Mouse (Mus musculus) forelimb bud, embryonic 11.5 days (tissue): ENCODE results near the gene C330021F23Rik.
"Not testable (repeated sequence)": the region's sequence is repeated elsewhere in the genome, so short reads cannot be mapped to it uniquely, and the experiment has no call there.

ENCODE experiments used
- DNase-seq: peaks from one replicate; pipeline ENCODE4 v3.0.0-alpha.2; 2012; ENCODE audit warnings: low read depth, low spot score

C330021F23Rik gene

DNA sequence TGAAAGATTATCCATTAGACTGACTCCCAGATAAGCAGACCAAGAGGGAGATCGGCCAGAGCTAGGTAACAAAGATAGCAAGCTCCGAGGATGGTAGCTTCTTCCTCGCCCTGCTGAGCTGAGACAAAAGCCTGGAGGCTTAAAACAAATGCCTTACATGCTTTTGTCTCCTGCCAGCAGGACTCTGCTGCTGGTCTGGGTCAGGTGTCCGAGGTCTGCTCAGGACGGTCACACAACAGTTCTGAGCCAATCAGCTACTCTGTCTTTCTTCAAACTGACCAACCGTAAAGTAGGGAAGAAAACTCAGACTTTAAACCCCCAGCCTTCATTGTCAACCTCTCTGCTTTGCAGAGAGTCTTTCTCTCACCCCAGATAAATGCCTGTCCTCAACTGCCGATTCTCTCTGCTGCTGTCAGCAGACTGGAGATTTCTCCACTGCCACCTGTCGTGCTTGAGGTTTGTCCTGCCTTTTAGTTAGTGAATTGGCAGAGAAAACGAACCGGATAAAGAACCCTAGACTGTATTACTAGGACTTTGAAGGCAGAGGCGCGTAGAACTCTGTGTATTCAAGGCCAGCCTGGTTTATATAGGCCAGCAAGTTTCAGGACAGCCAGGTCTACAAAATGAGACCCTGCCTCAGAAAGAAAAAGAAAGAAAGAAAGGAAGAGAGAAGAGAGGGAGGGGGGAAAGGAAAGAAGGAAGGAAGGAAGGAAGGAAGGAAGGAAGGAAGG, at the start of gene C330021F23Rik:
TSS of gene C330021F23Rik (plus strand) at position 350 of the 731 bp plus-strand sequence.
- DNase-seq, result no peak

DNA sequence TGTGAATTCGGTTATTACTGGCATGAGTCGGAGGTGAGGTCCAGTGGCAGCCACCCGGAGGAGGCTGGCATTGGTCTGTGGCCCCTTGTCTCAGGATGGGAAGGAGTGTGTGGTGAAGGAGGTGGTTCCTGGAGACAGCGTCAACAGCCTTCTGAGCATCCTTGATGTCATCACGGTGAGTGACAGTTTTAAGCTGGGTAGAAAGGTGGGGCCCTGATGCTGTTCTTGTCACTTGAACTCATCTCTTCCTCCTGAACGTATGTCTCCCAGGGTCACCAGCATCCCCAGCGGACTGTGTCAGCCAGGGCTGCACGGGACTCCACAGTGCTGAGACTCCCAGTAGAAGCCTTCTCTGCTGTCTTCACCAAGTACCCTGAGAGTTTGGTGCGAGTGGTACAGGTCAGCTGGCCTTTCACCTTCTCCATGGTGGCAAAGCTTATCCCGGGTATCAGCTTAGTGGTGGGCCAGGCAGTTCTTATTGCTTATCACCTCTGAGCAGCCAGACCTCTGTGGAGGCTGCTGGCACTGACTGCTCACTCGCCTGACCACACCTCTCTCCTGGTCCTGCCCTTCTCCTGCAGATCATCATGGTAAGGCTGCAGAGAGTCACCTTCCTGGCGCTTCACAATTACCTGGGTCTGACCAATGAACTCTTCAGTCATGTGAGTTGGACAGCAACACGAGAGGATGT, 45.6 kb upstream of the C330021F23Rik start:
- no peak for DNase-seq

DNA sequence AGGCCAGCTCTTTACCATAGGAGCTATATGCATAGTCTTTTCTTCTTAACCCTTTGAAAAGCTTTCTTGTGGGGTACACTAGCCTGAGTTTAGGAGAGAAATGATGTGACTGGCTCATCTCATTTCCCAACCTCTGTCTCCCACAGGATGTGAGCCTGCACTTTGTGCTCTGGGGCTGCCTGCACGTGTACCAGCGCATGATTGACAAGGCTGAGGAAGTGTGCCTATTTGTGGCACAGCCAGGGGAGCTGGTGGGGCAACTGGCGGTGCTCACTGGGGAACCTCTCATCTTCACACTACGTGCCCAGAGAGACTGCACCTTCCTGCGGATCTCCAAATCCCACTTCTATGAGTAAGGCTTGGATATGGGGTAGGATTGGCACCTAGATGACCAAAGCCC, 37.0 kb upstream of the C330021F23Rik start:
- DNase-seq, result no peak

DNA sequence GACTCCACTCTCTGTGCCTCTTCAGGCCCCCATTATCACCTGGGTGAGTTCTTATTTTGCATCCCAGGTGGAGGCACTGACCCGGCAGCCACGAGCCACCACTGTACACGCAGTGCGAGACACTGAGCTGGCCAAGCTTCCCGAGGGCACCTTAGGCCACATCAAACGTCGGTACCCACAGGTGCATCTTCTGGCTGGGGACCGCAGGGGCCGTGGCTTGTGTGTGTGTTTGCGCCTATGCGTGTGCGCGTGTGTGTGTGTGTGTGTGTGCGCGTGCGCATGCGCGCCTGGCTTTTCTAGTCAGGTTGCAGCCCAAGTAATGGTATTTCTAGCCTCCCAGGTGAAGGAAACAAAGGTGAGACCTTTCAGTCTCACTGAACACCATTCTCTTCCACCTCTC, 35.9 kb upstream of the C330021F23Rik start:
- no peak for DNase-seq

DNA sequence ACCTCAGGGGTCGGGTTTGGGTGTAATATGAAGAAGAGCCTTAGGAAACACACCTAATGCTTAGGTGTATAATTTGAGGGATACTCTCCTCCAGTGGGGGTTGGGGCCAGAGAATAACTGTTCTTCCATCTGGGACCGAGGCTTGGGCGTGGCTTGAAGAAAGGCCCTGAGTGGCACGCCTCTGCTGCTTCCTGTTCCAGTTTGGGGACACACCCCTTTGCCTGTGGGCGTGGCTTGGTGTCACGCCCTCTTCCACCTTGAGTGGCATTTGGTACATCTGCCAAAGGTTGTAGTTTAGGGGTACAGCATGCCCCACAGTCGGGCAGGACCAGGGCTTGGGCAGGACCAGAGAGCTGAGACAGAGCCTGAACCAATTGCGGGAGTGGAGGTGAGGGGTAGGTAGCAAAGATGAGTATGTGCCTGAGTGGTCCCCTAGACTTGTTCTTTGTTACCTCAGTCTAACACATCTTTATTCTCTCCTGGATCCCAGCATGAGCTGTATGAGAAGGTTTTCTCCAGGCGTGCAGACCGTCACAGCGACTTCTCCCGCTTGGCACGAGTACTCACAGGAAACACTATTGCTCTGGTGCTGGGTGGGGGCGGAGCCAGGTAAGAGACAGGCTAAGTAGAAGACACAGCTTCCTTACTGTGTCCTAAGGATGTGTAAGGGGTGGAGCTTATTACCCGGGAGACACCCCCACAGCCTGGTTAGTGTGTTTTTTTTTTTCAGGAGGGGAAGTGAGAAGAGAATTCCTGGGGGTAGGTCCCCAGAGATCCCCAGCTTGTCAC, 31.5 kb upstream of the C330021F23Rik start:
- no peak for DNase-seq

DNA sequence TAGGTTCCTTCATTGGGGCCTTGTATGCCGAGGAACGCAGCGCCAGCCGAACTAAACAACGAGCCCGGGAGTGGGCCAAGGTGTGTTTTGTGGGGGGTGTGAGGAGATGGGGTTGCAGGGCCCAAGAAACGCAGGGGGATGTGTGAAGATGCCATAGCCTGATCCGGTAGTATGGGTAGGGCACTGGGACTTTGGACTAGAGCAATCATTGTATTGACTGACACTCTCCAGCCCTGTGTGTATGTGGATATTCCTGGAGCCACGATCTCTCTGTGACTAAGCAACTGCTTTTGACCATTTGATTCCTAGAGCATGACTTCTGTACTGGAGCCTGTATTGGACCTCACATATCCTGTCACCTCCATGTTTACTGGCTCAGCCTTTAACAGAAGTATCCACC, 30.9 kb upstream of the C330021F23Rik start:
- no peak for DNase-seq

DNA sequence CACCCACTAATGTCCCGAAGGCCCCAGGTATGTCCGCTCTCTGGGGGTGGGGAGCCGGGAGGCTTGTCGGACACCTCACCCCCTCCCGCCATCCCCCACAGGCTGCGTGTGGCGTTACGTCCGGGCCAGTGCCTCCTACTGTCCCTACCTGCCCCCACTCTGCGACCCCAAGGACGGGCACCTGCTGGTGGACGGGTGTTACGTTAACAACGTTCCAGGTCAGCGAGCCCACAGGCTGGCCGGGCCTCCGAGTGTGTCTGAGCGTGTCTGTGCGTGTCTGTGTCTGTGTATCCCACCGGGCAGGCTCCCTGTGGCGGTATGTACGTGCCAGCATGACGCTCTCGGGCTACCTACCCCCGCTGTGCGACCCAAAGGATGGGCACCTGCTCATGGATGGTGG, 30.1 kb upstream of the C330021F23Rik start:
- no peak for DNase-seq

DNA sequence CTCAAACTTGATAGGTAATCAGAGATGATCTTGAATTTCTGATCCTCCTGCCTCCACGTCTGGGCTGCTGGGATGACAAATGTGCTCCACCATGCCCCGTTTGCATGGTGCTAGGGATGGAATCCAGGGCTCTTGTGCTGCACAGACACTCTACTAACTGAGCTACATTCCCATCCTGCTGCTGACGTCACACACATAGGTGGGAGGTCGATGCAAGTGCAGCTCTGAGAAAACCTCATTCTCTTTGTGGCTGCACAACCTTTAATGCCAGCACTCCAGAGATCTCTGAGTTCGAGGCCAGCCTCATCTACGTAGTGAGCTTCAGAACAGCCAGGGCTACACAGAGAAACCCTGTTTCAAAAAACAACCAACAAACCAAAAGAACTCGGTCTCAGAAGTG, 28.6 kb upstream of the C330021F23Rik start:
- DNase-seq, result no peak

DNA sequence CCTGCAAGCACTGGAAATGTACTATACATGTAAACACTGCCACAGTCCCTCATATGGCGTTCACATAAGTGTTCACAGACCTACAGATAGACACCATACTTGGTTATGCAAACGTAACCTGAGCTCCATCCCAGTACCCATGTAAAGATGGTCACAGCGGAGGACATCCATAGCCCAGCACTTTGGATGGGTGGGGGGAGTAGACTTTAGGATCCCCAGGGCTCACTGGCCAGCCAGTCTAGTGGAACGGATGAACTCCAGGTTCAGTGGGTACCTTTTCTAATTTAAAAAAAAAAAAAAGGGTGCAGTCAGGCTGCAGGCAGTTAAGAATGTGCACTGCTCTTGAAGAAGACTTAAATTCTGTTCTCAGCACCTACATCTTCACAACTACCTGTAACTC, 27.7 kb upstream of the C330021F23Rik start:
- DNase-seq, result no peak

DNA sequence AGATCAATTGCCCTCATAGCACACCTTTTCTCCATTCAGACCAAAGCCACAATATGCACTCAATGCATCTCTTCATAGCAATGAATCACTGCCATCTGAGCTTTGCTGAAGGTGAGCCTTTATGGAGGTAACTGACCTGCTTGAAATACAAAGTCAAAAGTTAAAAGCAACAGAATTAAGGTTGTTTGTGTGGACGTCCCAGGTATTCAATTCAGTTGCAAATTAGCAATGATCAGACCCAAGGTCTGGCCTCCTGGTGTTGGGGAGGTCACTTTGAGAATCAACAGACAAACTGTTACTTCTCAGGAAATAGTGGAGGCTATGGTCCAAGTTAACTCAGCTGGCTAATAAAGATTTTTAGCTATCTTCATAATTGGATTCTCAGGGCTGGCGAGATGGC, 21.3 kb upstream of the C330021F23Rik start:
- no peak for DNase-seq

DNA sequence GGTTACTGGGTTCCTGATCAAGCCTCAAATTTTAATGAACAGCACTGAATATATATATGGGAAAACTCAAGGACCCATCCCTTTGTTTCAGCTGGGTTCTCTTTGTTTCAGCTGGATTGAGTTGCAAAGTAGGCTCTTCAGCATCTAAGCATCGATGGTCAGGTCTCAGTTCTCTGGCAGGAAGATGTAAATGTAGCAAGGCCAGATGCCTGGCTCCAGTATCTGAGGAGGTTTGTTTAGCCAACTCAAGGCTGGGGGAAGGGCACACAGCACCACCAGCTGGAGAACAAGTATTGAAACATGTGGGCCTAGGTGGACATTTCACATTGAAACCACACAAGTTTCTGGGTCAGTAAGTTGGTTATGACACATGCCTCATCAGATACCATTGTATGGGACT, 15.6 kb upstream of the C330021F23Rik start:
- DNase-seq, result no peak

DNA sequence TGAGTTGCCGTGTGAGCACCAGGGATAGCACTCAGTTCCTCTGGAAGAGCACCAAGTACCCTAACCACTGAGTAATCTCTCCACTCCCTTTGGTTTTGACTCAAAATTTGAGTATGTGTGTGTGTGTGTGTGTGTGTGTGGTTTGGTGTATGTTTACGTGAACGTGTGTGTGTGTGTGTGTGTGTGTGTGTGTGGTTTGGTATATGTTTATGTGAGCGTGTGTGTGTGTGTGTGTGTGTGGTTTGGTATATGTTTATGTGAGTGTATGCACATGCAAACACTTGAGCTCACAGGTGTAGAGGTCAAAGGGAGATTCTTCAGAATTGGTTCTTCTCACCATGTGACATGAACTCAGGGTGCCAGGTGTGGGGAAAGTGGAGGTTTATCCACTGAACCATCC, 11.7 kb upstream of the C330021F23Rik start:
- peak; percentile 17 for DNase-seq

DNA sequence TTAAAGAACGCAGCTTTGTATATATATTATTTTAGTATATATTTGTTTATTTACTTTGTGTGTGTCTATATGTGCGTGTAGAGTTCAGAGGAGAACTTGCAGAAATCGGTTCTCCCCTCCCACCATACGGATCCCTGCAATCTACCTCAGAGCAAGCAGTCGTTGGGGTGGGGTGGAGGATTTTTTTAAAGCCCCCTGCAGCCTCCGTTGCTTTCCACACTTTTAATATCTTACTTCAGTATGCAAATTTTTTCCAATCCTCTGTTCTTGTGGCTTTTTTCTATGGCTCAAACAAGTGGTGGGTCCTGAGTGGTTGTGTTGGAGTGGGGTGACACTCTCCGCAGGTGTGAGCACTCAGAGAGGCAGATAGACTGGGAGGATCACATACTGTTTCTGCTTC, 588 bp downstream of the C330021F23Rik start:
- no peak for DNase-seq

DNA sequence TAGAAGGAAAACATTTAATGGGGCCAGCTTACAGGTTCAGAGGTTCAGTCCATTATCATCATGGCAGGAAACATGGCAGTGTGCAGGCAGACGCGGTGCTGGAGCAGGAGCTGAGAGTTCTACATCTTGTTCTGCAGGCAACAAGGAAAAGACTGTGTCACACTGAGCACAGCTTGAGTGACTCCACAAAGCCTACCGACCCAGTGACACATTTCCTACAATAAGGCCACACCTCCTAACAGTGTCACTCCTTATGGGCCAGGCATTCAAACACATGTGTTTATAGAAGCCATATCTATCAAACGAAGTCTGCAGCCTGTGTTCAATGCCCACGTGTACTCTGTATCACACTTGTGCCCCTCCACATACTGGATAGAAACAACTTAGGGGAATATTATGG, 2.0 kb downstream of the C330021F23Rik start:
- no peak for DNase-seq

DNA sequence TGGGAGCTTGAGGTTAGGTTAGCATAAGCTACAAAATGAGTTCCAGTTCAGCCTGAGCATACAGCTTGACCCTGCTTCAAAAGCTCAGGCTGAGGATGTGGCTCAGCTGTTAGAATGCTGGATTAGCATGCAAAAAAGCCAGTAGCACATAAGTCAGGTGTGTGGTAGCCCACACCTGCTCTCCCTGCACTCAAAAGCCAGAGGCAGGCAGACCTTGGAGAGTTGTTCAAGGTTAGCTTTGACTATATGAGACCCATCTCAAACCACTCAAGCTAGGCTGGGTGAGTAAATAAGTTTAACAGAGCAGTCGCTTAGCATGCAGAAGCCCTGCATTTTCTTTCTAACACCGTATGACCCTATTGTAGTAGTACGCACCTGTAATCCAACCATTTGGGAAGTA, 6.8 kb downstream of the C330021F23Rik start:
- DNase-seq, result no peak

DNA sequence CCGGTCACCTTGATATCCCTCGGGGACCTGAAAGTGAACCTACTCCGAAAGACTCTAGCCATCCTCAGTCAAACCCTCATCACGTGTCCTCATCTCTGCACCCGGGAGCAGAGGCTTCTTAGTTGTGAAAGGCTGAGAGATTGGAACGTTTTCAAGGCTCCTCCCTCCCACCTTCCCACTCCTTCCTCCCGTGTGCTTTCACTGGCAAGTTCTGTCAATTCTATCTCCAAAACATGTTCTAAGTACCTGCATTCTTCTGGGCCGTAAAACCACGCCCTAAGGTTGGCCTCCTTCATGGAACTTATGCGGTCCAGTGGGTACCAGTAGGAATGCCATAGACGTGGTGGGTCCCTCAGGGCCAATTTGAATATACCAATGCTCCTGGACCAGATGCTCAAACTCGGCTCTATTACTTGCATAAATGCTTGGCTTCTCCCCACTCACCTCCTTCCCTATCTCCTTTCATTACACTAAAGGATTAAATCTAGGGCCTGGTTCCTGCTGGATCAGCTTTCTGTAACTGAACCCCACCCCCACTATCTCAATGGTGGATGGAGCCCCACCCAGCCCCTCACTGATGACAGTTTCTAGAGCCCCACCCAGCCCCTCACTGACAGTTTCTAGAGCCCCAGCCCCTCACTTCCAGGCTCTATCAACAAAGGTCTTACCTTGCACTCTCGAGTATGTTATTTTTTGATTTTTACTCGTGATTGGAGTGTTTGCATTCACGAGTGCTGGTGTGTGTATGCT, 8.6 kb downstream of the C330021F23Rik start:
- no peak for DNase-seq

DNA sequence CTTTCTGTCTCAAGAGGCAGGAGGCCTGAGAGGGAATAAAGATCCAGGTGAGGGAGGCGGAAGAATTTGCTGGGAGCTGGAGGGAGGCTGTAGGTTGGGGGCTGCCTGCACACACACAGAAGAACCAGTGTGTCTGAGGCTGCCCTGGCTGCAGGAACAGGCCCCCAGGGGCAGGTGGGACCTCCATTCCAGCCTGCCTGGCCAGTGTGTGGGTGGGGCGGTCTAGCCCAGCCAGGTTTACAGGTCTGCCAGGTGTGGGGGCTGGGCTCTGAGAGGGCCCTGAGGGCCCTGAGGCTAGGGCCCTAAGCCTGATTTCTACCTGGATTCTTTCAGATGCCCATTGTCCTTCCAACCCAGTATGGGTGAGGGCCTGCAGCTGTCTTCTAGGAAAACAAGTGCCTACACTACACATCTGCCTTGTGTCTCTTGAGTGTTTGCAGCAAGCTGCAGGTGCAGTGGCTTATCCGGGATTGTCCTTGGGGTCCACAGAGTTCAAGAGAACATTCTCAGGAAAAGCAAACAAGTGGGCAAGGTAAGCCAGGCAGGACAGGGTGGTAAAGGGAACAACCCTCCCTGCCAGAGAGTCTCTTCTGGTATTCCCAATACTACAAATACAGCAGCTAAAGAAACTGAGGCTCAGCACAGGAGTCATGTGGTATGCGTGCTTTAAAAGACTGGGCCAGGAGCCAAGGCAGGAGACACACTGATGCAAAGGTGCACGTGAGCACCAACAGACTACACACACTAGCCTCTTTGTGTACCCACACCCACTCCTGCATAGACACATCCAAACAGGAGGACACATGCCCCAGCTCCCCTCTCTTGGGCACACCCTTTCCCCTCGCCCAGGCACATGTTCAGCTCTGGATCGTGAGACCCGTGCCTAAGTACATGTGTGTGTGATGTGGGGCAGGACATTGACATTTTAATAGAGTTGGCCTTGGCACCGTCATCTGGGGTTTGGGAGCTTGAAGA, 11.9 kb downstream of the C330021F23Rik start:
- DNase-seq, result no peak

DNA sequence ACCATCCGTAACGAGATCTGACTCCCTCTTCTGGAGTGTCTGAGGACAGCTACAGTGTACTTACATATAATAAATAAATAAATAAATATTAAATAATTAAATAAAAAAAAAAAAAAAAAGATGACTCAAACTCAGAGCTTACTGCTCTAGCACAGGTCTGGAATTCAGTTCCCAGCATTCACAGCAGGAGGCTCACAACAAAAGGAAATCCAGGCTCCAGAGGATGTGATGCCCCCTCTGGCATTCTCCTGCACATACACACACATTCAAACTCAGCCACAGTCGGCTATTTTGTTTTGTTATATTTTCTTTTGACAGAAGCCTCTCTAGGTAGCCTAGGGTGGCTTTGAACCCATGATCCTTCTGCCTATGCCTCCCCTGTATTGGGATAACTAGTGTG, 14.2 kb downstream of the C330021F23Rik start:
- DNase-seq, result not testable (repeated sequence)

DNA sequence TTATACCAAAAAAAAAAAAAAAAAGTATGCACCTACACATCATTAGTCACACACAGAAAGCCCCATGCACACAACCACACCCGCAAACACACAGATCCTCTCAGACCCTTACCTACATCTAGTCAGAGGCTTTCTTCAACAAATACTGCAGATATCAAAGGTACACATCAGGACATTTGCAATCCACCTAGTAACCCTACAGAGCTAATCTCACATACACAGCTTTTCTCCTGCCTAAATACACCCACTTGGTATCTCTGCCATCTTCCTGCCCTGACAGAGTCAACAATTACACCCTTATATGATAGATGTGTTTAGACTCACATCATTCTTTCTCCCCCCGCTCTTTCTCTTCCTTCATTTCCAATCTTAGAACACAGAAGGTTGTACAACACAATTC, 18.7 kb downstream of the C330021F23Rik start:
- no peak for DNase-seq

DNA sequence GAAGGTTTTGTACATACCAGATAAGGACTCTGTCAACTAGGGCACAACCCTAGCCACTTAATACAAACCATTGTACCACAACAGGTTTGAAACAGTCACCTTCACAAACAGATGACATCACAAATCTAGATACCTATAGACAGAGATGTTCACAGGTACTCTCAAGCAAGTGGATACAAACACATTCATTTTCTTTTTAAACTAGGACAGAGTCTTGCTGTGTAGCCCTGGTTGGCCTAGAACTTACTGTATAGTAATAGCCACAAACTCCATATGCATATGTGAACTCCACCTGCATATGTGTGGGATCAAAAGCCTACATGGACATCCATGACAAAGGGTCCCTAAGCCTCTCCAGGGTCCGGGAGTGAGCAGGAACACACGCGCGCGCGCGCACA, 19.2 kb downstream of the C330021F23Rik start, which contains the start of gene Camsap3:
TSS of gene Camsap3 (plus strand) at position 301 of the 398 bp plus-strand sequence.
- DNase-seq, result no peak
